Mouse (Mus musculus) gastrocnemius, postnatal 4 days (tissue): ENCODE results near the gene Lyl1. TPM values are rescaled to one million over a fixed set of nuclear protein-coding genes. Genes with fewer than 3 reads are reported as not detected.

ENCODE experiments used
- DNase-seq, 2 experiments: peaks; one replicate each; pipeline ENCODE4 v3.0.0; 2021 to 2022; ENCODE audit warnings: low spot score in 2 of 2, mixed read lengths in 2 of 2
- total RNA-seq, 2 experiments: library from RNA; stranded (reverse); gene quantifications; 2 replicates each; pipeline ENCODE4 v1.2.3; 2021

Gene Lyl1
- total RNA-seq, 2 experiments from 2014 or later: 6.0 to 7.1 TPM

GRCm38 (mm10) chr8:84718959-84719690, 17.9 kb downstream of the Lyl1 start:
- DNase-seq: no peak

GRCm38 (mm10) chr8:84722530-84722849, 21.2 kb downstream of the Lyl1 start:
- DNase-seq: peak in 1 of 2 experiments; percentile 23

- DNase-seq: peak in 1 of 2 experiments; percentile 84
Observed at GRCm38 (mm10) chr8:84722850-84723570, 21.8 kb downstream of the Lyl1 start, which contains the start of gene G430095P16Rik. TSS of gene G430095P16Rik (plus strand) at chr8:84723007.

GRCm38 (mm10) chr8:84723571-84723900, 22.3 kb downstream of the Lyl1 start:
- peak in 1 of 2 experiments; percentile 40 for DNase-seq

- DNase-seq: no peak
Observed at GRCm38 (mm10) chr8:84724683-84725082, 23.4 kb downstream of the Lyl1 start.

GRCm38 (mm10) chr8:84725246-84725940, 24.1 kb downstream of the Lyl1 start:
- DNase-seq: no peak

- DNase-seq: no peak
Observed at GRCm38 (mm10) chr8:84725941-84726259, 24.6 kb downstream of the Lyl1 start.

GRCm38 (mm10) chr8:84728474-84728873, 27.2 kb downstream of the Lyl1 start:
- DNase-seq: no peak

- DNase-seq: no peak
Observed at GRCm38 (mm10) chr8:84729921-84730362, 28.7 kb downstream of the Lyl1 start.

- DNase-seq: no peak
Observed at GRCm38 (mm10) chr8:84730541-84731370, 29.5 kb downstream of the Lyl1 start.

GRCm38 (mm10) chr8:84731371-84732177, 30.3 kb downstream of the Lyl1 start:
- no peak for DNase-seq

GRCm38 (mm10) chr8:84732545-84732944, 31.3 kb downstream of the Lyl1 start:
- no peak for DNase-seq

GRCm38 (mm10) chr8:84732996-84733395, 31.7 kb downstream of the Lyl1 start:
- no peak for DNase-seq

GRCm38 (mm10) chr8:84733959-84734358, 32.7 kb downstream of the Lyl1 start:
- no peak for DNase-seq

GRCm38 (mm10) chr8:84734680-84735079, 33.4 kb downstream of the Lyl1 start:
- no peak for DNase-seq

GRCm38 (mm10) chr8:84735597-84735996, 34.3 kb downstream of the Lyl1 start:
- DNase-seq: no peak

GRCm38 (mm10) chr8:84736521-84736920, 35.3 kb downstream of the Lyl1 start:
- DNase-seq: no peak

- peak; percentile 70 to 82 for DNase-seq
Observed at GRCm38 (mm10) chr8:84737608-84738007, 36.4 kb downstream of the Lyl1 start.

- no peak for DNase-seq
Observed at GRCm38 (mm10) chr8:84738266-84738665, 37.0 kb downstream of the Lyl1 start.

- DNase-seq: no peak
Observed at GRCm38 (mm10) chr8:84738715-84739400, 37.6 kb downstream of the Lyl1 start.
